Mouse (Mus musculus) left cerebral cortex, adult 6 months (tissue): ENCODE results near the gene Gm15130. TPM values are rescaled to one million over a fixed set of nuclear protein-coding genes. Genes with fewer than 3 reads are reported as not detected.

Source experiments
- long read RNA-seq, 2 experiments: library from polyadenylated mRNA; unstranded; transcript quantifications; one replicate each; pipeline ENCODE4 v2.0.0; 2019 to 2020
- polyA plus RNA-seq: library from polyadenylated mRNA; unstranded; fragments of <200 nt; fragmentation: Nextera tagmentation; gene quantifications from 2 replicates; pipeline ENCODE4 v1.2.3, GENCODE M21; 2021

Gene Gm15130
- not detected in 2 replicates for polyA plus RNA-seq
- long read RNA-seq, experiment 1 = 0 reads
- long read RNA-seq, experiment 2 = 0 reads

GRCm38 (mm10) chr2:111152836-111153235 lies at the start of gene Gm15130:
Gene Gm15130, minus strand, starts transcription at chr2:111152936.

DNA sequence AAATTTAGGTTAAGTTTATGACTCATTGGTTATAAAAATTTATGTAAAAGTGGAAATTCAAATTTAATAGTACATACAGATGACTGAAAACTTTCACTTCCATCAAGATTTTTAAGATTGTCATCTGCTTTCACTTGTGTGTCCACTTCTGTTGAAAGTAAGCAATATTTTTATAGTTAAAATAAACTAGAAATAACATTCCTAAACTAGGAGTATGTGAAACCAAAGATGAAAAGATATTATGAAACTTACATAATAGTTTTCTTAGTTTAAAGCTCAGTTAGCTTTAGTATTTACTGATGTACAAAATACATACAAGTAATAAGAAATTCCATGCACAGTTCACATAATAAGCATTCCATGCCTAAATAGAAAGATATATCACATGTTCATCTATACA lies 46.9 kb downstream of the Gm15130 start, which contains the start of gene Gm13941:
Gene Gm13941 (minus strand): TSS at position 101 of the 400 bp plus-strand sequence.

Other genes starting within 250 kb of the Gm15130 start
- 18.9 and 22.5 TPM in 2 replicates for gene Ano3, start 202.0 kb downstream of the Gm15130 start, polyA plus RNA-seq
- not detected in 2 replicates for gene Gm13941, start 47.0 kb downstream of the Gm15130 start, polyA plus RNA-seq
- not detected in 2 replicates for gene 4930430A15Rik, start 76.7 kb upstream of the Gm15130 start, polyA plus RNA-seq
- not detected in 2 replicates for gene Olfr1275, start 82.3 kb upstream of the Gm15130 start, polyA plus RNA-seq
- gene Olfr1276, start 101.6 kb upstream of the Gm15130 start, polyA plus RNA-seq = not detected in 2 replicates
- not detected in 2 replicates for gene Olfr1277, start 121.2 kb upstream of the Gm15130 start, polyA plus RNA-seq
- gene Olfr1278, start 137.2 kb upstream of the Gm15130 start, polyA plus RNA-seq = not detected in 2 replicates
- not detected in 2 replicates for gene Olfr1279, start 147.7 kb upstream of the Gm15130 start, polyA plus RNA-seq
- gene Olfr1280, start 161.1 kb upstream of the Gm15130 start, polyA plus RNA-seq = not detected in 2 replicates
- gene Olfr1281, start 173.6 kb upstream of the Gm15130 start, polyA plus RNA-seq = not detected in 2 replicates
- not detected in 2 replicates for gene Olfr1282, start 183.1 kb upstream of the Gm15130 start, polyA plus RNA-seq
- gene Olfr1283, start 213.9 kb upstream of the Gm15130 start, polyA plus RNA-seq = not detected in 2 replicates
- not detected in 2 replicates for gene Olfr1284, start 222.6 kb upstream of the Gm15130 start, polyA plus RNA-seq